Mouse (Mus musculus) c-Kit-negative CD71-positive TER-119-positive erythroid progenitor cells, embryonic 14.5 days (primary cell): ENCODE results near the gene Tff3.

ENCODE experiments used
- DNase-seq: peaks from one replicate; pipeline ENCODE4 v3.0.0-alpha.2; 2013; ENCODE audit warnings: low read depth, low spot score

Gene Tff3

DNA sequence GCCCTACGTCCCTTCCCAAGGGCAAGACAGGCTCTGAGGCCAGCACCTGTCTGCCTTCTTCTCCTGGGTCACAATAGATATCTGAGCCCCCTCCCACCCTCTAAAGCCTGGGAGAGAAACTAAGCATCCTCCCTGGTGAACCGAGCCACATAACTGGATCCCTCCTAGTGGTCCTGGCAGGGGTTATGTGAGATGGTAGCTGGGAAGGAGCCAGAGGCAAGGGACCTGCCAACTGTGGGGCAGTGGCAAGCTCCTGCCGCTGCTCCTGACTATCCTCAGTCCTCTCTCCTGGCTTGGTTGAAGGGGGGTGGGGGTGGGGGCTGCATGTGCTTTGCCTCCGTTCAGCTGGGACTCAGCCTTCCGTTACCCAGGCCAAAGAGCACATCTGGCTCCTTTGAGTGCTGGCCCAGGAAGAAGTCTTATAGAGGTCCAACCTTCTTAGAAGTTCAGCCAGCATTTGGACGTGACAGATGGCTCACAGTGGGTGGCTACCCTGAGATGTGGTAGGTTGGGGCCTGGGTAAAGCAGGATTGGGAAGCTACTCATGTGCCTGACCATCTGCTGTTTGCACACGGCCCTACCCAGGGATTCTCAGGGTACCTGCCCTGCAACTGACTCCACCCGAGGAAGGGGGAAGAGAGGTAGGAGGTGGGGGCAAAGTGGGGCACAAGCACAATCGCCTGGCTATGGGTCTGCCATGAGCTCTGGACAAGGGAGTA, 3.7 kb downstream of the Tff3 start:
- no peak for DNase-seq

- peak; percentile 40 for DNase-seq
Measured at GRCm38 (mm10) chr17:31121975-31122374, 7.5 kb downstream of the Tff3 start.

- peak; percentile 70 for DNase-seq
Measured at GRCm38 (mm10) chr17:31119429-31119828, 10.0 kb downstream of the Tff3 start.

GRCm38 (mm10) chr17:31117946-31118345, 11.5 kb downstream of the Tff3 start:
- no peak for DNase-seq

DNA sequence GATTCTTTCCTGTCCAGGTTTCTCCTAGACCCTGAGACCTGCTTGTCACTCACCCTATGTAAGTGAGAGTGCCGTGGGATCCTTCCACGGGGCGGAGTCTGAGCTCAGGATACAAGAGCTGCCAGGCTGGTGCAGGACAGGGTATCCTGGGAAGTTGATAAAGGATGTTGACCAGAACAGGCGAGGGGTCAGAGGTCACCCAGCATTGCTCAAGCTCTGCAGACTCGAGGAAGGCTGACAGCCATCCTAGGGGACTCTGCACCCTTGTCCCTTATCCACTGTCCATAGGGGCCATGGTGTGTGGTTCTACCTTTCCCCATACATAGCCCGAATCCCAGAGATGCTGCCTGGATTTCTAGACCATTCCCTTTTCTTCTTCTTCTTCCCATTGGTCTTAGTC, 13.4 kb downstream of the Tff3 start:
- DNase-seq = no peak

DNA sequence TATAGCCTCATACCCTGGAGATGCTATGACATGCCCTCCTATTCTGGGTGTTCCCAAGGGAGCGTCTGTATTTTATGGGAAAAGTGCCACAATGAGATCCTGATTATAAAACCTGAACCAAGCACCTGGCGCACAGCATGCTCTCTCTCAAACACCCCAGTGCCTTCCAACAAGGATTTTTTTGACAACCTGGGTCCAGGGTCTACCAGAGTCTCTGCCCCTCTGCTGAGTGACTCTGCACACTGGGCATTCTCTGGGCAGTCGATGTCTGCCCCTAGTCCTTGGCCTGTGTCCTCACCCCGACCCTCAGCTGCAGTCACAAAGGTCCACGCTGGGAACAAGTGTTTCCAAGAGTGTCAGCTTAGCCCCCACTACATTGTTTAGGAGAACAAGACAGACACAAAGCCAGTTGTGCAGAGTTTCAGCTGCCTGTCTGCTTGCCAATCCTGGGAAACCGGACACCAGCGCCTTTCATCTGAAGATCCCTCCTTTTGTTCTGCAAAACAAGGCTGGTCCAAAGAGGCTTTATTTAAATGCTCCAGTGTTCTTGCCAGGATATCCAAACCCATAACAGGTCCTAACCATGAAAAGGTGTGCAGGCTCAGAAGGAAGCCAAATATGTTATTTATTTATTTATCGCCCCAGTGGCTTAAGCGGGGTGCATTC, 16.1 kb downstream of the Tff3 start:
- DNase-seq = no peak

GRCm38 (mm10) chr17:31108388-31108787, 21.1 kb downstream of the Tff3 start:
- DNase-seq = no peak

DNA sequence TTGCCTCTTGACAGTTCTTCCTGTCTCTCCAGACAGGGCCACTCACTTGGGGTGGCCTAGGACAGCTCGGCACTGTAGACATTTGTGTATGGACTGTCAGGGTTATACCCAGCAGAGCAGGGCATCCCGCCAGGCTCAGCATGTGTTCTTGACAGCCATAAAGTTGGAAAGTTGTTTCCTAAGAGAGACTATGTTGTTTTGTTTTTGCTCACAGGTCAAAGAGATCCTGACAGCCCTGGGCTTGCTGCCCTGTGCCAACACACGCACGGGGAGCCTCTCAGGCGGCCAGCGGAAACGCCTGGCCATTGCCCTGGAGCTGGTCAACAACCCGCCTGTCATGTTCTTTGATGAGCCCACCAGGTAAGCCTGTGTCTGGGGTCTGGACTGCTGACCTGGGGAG, 25.6 kb downstream of the Tff3 start:
- no peak for DNase-seq

GRCm38 (mm10) chr17:31103007-31103570, 26.4 kb downstream of the Tff3 start:
- DNase-seq = no peak

DNA sequence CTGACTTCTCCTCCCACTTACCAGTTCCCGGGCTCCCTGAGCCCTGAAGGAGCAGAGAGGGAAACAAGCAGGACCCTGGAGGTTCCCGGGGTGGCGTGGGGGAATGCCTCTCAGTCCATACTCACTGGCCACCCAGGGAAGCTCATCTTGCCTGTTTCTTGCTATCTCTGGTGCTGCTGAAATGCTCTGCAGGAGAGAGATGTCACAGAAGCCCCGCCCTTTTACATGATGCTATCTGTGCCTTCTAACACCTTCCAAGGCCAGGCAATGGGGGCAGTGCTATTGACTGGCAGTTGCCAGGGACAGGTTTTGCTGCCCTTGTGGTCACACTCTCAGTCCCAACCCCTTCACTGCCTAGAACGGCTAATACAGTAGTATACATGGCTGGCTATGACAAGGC, 30.7 kb downstream of the Tff3 start:
- no peak for DNase-seq

- DNase-seq = no peak
Measured at GRCm38 (mm10) chr17:31096893-31097292, 32.6 kb downstream of the Tff3 start.

DNA sequence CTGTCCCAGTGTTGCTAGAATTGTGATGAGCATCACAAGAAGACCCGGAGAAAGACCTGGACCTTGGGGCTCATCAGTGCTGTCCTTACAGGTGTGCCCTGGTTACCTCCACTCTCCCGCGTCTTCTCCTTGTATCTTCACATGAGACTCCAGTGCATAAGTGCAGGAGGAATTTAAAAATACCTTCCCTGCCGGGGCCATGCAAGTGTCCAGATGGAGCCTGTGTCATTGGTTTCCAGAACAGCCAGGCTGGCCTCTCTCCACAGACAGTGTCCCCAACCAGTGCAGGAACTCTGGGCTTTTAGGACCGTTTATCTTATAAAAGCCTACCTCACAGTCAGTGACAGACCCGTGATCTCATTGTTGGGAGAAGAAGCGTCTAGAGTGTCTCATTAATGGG, 33.9 kb downstream of the Tff3 start:
- no peak for DNase-seq

DNA sequence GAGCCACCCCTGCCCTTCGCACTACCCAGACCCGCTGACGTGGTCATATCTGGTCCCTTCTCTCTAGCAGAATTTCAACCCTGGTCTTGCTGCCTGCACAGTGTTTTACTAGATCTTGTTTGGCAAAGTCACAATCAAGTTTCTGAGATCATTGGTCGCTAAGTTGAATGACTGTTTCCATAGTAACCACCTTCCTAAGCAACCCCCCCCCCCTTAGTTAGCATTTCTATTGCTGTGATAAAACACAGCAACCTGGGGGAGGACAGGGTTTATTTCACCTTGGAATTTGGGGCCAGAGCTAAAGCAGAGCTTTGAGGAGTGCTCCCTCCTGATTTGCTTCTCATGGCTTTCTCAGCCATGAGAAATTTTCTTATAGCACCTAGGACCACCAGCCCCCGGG, 34.7 kb downstream of the Tff3 start:
- no peak for DNase-seq

- peak; percentile 59 for DNase-seq
Measured at GRCm38 (mm10) chr17:31091023-31091735, 38.3 kb downstream of the Tff3 start.

DNA sequence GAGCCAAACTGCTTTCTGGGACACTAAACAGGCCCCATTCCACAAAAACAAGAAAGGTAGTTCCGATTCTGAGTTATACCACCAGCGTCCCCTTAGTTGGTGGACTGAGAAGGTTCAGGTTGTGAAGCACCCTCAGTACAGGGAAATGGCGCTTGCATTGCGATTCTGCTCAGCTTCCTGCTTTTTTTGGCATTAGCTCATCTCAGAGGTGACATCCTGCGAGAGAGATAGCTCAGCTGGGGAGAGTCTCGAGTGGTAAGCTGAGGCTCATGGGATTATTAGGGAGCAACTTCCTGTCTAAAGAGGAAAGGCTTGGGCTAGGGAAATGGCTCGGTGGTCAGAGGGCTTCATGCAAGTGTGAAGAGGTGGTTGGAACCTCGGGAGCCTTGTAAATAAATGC, 39.6 kb downstream of the Tff3 start:
- DNase-seq = no peak

GRCm38 (mm10) chr17:31088711-31089110, 40.7 kb downstream of the Tff3 start:
- DNase-seq = no peak

DNA sequence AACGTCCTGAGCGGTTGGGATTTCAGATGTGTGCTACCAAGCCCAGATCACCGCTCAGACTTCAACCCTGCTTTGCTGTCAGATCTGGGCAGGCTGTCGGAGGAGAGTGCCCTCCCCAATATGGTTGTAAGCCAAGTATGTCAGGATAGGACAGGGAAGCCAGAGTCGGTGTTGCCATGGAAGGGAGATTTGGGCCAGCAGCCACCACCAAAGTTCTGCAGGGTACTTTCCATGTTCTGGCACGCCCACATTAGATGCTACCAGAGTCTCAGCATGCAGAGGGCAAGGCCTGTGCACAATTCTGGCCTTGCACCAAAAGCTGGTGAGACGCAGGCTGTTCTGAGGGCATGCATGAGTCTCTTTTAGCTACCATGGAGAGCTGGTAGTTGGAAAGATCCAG, 43.2 kb downstream of the Tff3 start:
- DNase-seq = no peak

- DNase-seq = no peak
Measured at GRCm38 (mm10) chr17:31085519-31085918, 43.9 kb downstream of the Tff3 start.

DNA sequence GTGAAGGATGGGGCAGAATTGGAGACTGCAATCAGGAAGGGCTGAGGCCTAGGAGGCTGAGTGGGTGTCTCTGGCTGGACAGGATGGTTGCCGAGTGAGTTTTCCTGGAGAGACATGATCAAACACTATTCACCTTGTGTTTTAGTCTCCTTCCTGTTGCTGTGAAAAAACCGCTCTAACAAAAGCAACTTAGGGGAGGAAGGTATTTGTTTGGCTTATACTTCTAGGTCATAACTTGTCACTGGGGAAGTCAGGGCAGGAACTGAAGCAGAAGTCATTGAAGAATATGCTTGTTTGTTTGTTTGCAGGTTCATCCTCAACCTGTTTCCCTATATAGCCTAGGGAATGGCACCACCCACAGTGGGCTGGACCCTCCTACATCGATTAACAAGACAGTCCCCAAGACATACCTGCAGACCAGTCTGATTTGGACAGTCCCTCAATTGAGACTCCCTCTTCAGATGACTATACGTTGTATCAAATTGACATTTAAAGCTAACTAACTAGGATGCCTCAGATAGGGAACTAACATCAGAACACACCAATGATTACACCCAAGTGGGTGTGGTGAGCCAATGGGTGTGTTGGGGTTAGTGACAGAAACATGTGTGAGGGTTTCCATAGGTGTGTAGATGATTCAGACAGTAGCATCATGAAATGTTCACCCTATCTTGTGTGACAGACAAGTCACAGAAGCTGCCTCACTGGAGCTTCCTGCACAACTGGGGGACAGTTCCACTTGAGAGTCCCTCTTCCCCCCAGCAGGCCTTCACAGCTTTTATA, 47.0 kb downstream of the Tff3 start:
- no peak for DNase-seq

GRCm38 (mm10) chr17:31079078-31079840, 50.2 kb downstream of the Tff3 start:
- no peak for DNase-seq

- DNase-seq = no peak
Measured at GRCm38 (mm10) chr17:31078581-31078980, 50.9 kb downstream of the Tff3 start.
